Mouse (Mus musculus) stomach, postnatal 0 days (tissue): ENCODE data around the gene Rasgef1b.

Source experiments
- CTCF ChIP-seq: IDR thresholded peaks from 2 replicates; pipeline ENCODE4 v1.5.1; 2016; ENCODE audit warnings: antibody characterized with exemption, low read depth, mild to moderate bottlenecking, moderate library complexity
- EP300 ChIP-seq: optimal IDR thresholded peaks from 2 replicates; pipeline ENCODE3; 2016; ENCODE audit warnings: antibody characterized with exemption

DNA sequence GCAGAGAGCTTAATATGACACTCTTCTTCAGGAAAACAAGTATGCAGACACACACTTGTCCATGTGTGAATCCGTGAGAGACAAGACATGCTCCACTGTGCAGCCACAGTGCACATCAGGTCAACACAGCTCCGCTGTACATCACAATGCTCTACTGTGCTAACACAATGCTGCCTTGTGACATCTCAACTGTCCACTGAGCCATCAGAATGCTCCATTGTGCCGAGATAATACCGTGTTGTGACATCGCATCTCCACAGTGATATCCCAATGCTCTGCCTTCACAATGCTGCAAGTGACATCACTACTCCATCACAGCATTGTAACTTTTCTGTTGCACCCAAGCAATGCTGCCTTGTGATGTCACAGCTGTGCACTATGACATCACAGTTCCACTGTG, 334.3 kb downstream of the Rasgef1b start:
- TF ChIP-seq CTCF: no peak
- TF ChIP-seq EP300: no peak
